Mouse (Mus musculus) urinary bladder, postnatal 25 days (tissue): Measurements from ENCODE around the gene Bckdhb.
"Not testable (repeated sequence)": the region's sequence is repeated elsewhere in the genome, so short reads cannot be mapped to it uniquely, and the experiment has no call there.

Source experiments
- DNase-seq: peaks from one replicate; pipeline ENCODE4 v3.0.0; 2022; ENCODE audit warnings: low spot score

The Bckdhb gene

DNA sequence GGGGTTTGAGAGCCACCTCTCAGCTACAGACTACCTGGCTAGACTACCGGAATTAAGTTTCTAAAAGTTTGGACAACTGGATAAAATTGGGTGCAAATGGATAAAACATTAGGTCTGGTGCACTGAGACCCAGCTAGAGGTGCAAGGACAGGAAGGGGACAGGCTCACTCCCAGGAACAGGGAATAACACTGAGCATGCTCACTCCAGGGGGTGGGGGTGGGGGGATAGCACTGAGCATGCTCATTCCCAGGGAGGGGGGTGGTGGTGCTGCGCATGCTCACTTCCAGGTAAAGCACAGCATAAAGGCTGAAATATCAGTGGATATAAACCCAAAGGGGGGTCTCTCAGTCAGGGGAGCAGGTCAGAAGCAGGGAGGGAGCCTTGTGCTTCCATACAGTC, 120.7 kb downstream of the Bckdhb start:
- DNase-seq, result no peak

DNA sequence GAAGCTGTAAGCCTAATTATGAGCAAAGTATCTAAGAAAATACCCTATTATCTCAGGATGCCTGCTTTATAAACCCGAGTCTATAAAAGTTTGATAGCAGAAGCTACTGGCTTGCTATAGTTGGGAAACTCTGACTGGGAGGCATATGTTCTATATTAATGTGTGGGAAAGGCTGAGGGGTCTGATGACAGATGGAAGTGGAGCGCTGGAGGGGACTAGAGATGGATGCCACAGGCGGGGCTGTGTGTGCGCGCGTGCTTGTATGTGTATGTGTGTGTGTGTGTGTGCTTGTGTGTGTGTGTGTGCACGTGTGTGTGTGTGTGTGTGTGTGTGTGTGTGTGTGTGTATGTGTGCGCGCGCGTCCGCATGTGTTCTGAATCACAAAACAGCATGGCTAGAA, 121.4 kb downstream of the Bckdhb start:
- DNase-seq, result no peak

DNA sequence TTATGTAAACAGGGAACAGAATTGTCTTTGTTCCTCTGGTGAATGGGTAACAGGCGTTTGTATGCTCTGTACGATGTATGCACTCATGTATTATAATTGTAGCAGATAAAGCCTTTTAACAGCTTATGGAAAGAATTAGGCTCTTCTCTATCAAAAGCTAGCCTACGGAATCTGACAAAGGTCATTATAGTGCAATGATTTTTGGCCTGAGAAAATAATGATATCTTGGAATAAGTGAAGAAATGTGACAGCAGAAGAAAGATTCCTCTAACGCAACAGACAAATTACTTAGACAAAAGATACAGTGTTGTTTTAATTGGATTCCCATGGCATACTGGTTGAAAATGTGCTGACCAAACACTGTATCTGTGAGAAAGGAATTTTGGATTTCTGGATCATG, 122.0 kb downstream of the Bckdhb start:
- DNase-seq, result no peak

DNA sequence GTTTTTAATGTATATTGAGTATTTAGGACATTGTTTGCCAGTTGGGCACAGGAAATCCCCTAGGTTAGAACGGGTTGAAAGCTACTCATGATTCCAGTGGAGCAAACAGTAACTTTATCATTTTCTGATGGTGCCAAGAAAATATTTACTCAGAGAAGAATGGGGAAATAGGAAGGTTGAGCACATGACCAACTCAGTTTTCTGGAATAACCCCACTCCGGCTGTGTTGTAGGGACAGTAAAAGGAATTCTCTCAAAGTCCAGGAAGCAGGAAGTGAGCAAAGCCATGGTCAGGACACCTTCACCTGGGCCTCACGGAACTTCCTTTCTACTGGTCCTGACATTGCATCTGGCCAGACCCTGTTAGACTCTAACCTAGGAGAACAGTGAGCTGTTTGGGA, 122.5 kb downstream of the Bckdhb start:
- no peak for DNase-seq

DNA sequence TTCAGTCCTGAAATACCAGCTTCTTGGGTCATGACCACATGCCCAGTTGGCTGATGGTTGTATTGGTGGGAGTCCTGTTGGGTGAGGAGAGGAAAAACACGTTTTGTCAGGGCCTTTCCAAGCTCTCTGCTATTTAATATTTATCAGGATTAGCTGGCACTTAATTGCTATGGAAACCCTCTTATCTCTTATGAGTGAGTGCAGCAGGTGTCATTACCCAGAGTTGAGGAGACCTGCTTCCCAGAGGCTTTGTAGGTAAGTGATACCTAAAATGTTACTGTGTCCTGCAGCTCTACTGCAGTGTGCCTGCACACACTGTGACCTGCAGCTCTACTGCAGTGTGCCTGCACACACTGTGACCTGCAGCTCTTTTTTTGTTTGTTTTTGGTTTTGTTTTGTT, 124.2 kb downstream of the Bckdhb start:
- no peak for DNase-seq

DNA sequence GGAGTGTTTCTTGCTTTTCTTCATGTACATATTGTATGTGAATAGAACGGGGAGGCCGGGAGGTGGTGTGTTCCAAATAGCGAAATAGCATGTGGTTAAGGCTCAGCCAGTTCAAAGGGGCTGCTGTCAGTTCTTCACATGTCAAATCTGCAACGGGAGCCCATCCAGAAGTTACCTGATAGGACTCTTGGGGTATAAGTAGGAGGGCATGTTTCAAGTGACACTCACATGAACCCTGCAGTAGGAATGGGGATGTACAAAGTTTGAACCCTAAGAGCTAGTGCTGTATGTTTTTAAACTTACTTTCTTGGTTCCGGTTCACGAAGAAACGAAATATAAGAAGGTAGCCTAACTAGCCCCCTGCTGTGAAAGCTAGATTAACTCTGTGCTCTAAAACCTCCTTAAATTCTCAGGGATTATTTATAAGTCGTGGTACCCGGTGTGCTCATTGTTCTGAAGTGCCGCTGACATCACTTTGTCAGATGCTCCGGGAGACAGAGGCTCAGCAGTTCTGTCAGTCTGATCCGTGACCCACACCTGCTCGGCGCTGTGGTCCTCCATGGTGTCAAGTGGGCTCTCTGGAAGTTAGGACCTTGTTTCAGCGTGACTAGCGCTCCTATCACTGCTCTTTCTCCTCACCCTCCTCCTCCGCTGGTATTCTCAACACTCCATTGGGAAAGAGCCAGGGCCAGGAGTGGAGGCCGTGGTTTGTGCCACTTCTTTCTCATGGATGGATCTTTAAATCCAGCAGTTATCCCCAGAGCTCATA, 126.1 kb downstream of the Bckdhb start:
- no peak for DNase-seq

DNA sequence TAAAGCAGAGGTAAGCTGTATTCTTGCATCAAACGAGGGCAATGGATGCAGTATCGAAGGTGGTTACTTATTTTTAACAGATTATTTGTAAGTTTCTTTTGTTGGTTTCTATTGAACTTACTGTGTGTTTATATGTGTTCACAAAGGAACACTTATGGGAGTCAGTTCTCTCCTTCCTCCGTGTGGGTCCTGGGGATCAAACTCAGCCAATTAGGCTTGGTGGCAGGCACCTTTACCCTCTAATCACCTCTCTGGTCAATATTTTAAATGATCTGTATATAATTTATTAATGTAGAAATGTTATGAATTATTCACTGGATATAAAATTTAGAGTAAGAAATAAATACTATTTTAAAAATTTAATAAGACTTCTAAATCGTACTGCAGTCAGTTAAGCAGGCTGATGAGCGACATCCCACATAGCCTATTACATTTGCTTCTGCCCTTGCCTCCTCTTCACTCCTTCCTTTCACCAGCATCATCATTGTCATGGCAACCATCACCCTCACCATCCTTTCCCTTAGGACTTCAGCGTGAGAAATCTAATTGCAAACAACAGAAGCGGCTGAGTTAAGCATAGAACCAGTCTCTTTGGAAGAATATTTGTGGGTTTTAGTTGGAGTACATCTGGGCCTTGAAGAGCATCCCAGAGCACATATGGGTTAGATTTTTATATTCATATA, 130.3 kb downstream of the Bckdhb start:
- DNase-seq, result no peak

DNA sequence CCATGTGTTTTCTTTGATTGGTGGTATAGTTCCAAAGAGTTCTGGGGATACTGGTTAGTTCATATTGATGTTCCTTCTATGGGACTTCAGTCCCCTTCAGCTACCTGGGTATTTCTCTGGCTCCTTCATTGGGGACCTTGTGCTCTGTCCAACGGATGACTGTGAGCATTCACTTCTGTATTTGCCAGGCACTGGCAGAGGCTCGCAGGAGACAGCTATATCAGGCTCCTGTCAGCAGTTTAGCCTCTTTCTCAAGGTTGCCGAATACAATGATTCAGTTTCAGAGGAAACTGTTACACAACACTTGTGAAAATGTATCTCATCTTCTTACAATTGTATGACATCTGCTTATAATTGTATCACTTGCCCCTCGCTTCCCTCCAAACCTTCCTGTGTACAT, 135.8 kb downstream of the Bckdhb start:
- not testable (repeated sequence) for DNase-seq

DNA sequence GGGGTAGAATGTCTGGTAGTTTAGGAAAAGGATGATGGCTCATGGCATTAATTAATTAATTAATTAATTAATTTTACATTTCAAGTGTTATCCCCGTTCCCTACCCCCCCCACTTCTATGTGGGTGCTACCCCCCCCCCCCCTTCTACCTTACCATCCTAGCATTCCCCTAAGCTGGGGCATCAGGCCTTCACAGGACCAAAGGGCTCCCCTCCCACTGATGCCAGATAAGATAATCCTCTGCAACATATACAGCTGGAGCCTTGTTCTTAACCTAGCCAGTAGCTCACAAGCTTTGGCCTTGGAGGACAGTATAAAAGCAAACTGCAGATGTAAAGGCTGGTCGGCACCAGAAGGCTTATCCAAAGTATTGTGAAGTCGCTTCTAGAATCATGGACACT, 138.7 kb downstream of the Bckdhb start:
- no peak for DNase-seq

DNA sequence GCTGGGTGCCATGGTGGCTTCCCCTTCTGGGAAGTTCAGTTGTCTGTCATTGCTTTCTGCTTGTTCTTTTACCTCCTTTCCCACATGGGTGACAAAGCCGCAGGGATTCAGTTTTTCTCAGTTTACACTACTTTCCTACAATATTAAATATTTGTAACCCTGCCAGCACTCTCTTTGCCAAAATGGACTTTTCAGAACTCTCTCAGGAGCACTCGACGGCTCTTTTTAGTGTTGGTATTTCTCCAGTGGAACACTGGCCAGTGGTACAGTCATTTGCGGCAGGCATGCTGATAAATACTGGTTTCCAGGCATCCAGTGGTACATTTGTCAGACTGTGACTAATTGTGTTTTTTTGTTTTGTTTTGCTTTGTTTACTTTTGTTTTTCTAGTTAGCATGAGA, 139.2 kb downstream of the Bckdhb start:
- DNase-seq, result no peak

DNA sequence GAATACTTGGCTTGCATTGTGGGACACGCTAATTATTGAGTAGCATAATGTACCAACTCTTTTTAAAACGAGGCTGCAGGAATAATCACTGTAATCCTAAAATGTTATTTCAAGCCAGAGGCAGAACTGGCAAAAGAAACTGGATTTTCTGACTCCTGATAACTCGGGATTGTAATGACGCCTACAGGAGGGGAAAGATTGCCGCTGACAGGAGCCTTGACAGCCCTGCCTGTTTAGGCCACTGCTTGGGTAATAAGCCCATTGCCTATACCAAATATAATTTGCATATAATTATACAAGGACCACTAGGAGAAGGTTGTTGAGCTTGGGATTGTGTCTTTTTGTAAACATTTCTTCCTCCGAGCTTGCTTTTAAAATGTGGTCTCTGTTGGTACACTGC, 145.3 kb downstream of the Bckdhb start:
- no peak for DNase-seq

DNA sequence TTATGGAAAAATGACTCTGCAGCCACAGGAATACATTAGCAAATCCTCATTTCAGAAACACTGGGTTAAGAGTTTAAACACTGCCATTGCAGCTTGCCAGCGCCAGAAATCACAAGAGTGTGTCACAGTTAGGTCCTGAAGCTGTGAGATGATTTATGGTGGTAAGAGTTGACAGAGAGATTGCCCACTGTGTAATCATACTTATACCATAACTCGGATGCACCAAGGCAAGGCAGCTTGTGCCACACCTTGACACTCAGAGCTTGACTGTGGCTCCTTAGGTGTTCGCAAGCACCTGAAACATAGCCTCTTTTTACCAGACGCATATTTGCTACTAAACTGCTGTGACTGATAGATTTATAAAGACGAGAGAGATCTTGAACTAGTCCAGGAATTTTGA, 145.8 kb downstream of the Bckdhb start:
- no peak for DNase-seq

DNA sequence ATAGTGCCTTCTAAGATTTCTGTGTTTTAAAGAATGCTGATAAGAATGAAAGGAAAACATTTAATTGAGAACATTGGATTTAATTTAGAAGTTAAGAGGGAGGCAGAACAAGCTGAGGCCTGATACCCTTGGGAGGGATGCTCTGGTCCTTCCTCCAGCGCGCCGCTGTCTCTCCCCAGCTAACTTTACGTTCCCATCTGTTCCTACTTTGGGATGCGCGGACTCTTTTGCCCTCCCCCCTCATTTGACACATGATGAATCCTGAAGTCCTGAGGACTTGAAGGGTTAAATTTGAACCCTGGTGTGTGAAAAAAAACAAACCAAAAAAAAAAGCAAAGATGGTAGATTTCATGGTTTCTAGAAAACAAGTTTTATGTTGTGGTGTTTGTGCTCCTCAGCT, 147.6 kb downstream of the Bckdhb start:
- no peak for DNase-seq

DNA sequence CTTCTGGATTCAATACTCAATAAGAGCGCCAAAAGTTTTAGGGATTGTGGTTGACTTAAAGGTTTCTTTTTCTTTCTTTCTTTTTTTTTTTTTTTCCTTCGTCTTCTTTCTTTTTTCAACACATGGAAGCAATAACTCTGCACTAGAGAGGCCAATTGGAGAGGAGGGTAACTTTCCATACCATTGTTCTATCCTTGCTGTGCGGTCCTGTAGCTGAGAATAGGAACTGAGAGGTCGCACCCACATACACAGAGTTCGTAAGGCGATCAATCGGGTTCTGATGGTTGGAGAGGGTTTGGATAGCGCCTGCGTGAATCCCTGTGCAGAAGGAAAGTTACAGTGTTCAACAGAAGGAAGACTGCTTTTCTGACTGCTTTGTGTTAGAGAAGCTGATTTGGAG, 148.3 kb downstream of the Bckdhb start:
- DNase-seq, result no peak

DNA sequence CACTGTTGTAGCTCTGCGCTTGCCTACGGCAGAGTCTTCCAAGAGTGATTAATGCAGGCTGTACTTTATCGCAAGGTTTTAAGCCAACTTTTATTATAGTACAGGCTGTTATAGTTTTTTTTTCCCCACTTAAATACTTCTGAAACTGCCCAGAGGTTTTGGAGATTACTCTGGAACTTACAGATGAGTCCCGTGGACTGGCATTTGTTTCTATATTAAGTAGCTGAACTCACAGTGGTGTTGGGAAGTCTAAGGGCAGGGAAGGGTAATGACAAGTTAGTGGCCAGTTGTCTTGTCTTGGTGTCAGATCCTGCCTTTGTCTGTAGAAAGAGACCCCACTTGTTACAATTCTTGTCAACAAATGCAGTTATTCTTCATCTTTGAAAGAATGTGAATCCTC, 158.6 kb downstream of the Bckdhb start:
- no peak for DNase-seq

DNA sequence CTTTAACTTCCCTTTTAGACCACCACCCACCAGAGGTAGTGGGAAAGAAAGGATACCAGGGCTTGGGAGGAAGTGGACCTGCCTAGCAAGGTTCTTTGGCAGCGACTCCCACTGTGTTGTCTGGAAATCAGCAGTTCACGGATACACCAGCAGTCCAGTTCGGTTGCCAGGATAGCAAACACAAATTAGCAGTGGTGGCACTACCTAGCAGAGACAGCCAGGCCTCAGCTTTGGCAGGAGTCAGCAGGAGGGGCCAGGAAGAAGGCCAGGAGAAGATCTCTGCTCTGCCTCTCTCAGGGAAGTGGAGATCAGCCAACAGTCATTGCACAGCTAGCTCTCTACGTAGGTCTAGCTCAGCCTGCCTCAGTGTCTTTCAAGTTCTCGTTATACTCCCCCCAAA, 159.7 kb downstream of the Bckdhb start:
- no peak for DNase-seq

DNA sequence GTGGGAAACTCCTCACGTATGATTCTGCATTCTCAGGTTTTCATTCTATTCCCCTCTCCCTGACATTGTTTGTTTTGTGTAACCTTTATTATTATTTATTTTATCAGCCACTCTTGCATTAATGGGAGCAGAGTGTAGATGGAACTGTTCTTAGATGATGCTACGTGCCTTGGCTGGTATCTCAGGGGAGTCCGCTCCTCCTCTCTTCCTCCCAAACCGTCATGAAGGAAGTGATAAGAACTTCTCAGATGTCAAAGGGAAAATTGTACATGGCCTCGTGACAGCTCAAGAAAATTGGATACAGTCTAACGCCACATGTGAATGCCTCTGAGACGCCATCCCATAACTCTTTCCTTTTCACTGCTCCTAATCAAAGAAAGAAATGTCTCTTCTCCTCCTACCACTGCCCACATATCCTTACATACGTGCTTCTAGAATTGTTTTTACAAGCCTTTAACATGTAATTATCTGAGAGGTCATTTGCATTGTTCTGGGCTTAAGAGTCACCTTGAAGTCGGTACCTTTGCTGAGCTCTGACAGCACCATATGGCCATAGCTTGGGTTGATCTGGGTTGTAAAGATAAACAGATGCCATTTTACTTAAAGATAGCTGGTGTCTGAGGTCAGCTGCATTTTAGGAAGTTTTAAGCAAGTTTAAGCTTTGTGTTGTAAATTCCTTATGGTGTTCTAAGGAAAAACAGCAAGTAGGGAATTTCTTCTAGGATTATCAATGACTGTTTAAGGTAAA, 165.5 kb downstream of the Bckdhb start:
- no peak for DNase-seq

DNA sequence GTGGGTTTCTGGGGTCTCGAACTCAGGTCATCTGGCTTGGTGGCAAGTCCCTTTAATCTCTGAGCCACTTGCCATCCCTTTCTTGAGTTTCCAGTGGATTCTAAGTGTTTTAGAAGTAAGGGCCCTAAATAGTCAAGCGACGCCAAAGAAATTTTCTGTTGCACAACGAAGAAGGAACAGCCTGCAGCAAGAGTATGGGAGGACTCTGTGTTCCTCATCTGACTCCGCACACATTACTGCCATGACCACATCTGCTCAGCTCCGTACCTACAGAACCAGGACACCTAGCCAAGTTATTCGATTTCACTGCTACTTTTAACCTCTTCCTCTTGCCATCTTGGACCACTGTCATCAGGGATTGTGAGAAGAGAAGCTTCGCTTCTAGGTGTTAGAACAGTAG, 168.0 kb downstream of the Bckdhb start:
- DNase-seq, result no peak

DNA sequence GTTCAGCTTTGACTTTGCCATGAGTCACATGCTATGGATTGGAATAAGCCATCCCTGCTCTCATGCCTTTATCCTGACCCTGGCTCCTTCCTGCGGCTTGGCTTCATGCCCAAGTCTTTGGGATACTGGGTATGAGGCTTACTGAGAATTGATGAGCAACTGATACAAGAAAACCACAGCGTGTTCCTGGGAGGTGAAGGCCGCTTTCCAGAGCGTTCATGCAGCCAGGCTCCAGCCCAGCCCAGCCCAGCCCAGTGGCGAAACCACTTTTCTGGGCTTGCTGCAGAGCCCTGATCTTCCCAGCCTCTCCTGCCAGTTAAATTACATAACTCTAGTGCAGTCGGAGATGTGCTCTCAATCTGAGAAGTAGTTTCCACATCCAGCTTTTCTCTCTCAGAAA, 169.2 kb downstream of the Bckdhb start:
- no peak for DNase-seq

DNA sequence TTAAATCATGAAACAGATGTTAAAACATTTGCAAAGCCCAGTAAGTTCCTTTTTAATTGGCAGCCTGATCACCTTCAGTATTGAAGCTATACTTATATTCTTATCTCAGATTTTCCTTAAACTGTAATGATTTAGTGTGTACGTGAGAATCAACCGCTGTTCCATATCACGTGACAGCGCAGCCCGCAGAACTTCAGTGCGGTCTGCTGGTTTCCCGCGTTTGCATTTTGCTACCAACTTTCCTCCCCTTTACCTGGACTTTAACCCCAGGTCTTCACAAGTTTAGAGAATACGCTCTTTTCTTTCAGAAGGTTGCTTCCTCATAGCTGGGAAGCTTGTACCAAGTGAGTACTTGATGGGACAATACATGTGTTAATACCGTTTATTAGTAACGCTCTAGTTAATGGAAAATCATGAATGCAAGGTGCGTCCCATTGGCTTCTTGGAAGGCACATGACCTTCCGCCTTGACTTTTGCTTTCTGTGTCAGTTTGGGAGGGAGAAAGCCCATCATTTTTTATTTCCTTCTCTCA, 171.6 kb downstream of the Bckdhb start:
- DNase-seq, result no peak

DNA sequence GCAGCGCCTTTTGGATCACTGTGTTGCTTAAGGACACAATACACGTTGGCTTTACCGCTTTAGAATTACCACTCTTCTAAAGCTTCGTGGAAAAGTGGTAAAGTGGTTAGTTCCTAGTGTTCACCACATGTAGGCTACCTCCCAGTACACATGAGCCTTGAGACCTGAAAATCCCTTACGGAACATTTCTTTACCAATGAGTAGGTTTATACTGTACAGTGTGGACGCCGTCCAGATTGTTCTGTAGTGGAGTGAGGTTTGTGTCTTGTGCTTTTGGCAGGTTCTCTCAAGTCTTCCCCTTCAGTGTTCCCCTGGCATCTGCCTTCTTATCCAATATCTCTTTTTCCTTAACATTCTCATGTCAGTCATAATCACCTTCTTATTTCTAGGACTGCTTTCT, 178.4 kb downstream of the Bckdhb start:
- DNase-seq, result no peak

DNA sequence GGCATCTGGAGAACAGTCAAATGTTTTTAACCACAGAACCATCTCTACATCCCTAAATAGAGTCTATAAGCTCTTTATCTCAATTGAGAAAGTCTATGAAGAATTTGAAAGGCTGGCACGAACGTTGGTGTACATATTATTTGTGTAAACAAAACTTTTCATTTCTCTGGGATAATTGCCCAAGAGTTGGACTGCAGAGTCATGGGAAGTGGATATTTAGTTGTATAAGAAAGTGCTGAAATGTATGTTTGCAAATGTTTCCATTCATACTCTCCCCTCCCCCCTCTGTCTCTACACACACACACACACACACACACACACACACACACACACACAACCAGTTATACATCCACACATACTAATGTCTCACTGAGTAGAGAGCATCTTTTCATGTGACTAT, 181.5 kb downstream of the Bckdhb start:
- no peak for DNase-seq
